Mouse (Mus musculus): ENCODE results near the gene Rarg.

The Rarg gene

DNA sequence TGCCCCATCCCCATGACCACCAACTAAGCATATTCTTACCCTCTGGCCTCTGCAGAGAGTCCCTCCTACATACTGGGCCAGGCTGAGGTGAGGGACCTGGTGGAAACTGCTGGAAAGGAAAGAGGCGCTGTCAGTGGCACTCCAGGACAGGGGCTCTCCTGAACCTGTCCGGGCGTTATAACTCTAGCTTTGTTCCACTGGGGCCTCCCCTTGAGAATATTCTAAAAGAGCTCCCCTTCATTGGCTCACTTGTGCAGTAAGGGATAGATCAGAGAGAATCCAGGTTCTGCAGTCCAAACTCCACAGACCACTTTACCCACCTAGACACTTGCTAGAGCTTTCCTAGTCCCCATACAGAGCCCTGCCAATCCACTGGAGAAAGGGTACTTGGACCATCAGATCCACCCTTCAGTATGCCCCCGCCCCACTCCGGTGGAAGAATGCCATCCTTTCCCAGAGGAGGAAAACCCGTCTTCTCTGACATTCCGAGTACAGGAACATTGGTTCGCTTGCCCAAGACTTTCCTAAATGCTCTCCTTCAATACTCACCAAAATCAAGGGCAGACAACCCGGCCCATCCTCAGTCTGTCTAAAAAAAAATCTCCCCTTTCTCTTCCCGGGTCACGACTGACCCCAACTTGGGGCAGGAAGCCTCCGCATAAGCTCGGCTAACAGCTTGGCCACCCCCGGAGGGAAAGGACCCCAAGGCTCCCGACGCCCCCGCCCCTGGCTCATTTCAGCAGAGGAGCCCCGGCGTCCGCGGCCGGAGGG, 701 bp downstream of the Rarg start:
- peak; percentile 51 for DNase-seq

DNA sequence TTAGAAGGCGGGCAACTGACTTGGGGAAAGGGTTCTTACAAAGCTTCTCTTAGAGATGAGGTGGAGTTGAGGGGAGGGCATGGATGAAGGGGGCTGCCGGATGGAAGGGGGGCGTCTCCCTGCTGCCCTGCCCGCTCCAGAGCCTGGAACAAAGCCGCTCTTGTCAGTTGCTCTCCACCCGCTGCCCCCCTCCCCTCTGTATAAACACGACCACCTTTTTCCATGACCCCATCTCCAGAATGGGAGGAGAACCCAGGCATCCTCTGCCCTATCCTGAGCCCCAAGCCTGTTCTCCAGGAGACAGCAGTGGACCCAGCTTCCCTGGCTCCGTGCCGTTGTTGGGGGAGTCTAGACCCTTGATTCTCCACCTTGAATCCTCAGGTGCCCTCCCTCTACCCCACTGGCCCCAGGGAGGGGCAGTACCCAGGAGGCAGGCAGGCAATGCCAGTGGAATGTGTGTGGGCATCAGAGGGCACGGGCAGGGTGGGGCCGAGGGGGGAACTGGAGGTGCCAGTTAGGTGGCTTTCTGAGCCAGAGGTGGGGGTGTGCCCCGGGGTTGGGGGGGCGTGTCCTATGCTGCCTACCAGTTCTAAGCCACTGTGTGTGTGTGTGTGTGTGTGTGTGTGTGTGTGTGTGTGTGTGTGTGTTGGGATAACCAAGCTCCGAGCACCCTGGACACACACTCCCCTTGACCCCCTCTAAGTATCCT, 1.6 kb downstream of the Rarg start:
- DNase-seq = peak; percentile 43

GRCm38 (mm10) chr15:102250521-102250920, 6.8 kb downstream of the Rarg start:
- DNase-seq = no peak

- DNase-seq = no peak
Observed at GRCm38 (mm10) chr15:102249967-102250366, 7.3 kb downstream of the Rarg start.

GRCm38 (mm10) chr15:102249251-102249691, 8.0 kb downstream of the Rarg start:
- peak; percentile 31 for DNase-seq

- DNase-seq = peak; percentile 48
Observed at GRCm38 (mm10) chr15:102248812-102249191, 8.5 kb downstream of the Rarg start.

DNA sequence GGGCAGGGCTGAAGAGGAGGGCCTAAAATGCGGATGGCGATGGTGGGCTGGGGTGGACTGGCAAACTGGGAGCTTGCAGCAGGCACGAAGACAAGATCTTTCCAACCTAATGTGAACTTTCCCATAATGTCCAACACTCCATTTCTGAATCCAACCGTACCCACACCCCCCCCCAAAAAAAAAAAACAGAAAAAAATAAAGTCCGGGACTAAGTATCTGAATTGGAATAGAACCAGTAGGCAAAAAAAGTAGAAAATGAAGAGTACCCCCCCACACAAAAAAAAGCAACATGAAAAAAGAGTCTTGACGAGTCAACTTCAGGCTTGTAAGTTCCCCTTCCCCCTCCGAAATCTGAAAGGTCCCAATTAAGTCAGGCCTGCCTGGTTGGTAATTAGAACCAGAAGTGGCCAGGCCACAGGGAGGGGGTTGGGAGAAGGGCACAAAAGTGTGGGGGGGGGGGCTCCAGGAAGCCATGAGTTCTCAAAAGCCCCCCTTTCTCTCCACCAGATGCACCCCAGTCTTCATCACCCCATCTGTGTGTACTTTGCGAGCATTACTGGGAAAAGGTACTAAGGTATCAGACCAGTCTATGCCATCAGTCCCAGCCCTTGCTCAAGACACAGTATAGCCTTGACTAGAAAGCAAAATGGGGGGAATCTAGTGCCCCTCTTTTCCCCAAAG, 9.0 kb downstream of the Rarg start:
- peak; percentile 31 for DNase-seq

DNA sequence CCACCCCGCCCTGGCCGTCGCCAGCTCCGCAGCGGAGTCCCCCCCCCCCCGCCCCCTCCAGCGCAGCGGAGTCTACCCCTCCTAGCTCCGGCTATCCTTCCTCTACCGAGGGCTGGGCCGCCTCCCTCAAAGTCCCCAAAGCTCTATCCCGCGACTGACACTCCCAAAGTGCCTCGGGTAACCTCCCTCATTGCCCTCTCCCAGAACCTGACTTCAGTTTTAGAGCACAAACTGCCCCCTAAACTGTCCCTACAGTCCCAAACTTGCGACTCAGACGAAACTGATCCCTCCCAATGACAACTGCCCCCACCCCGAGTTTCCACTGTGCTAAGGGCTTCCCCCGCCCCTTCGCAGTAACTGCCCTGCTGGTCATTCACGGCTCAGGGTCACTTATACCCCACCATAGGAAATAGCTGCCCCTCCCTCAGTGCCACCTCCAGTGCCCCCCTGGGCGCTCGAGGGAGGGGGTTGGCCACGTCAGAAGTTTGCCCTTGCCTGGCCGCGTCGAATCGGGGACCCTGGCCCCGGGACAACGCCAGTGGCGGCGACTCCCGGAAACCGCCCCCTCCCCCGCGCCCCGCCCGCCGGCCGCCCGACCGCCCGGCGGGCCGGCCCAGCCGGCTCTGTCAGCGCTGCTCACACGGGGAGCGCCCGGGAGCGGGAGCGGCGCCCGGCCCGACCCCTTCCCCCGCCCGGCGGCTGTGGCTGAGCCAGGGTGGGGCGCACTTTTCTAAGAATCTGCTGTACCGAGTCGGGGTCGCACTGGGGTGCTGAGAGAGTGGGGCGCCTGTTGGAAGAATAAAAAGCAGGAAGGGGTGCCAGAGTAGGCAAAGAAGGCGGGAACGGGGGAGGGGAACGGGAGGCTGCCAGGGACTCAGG, 9.8 kb downstream of the Rarg start:
- DNase-seq = peak; percentile 79

GRCm38 (mm10) chr15:102246866-102247251, 10.5 kb downstream of the Rarg start:
- DNase-seq = peak; percentile 95

GRCm38 (mm10) chr15:102245891-102246741, 11.2 kb downstream of the Rarg start:
- DNase-seq = peak; percentile 86

GRCm38 (mm10) chr15:102245461-102245881, 11.8 kb downstream of the Rarg start:
- DNase-seq = peak; percentile 48

- peak; percentile 43 for DNase-seq
Observed at GRCm38 (mm10) chr15:102244306-102245191, 12.8 kb downstream of the Rarg start.

- peak; percentile 34 for DNase-seq
Observed at GRCm38 (mm10) chr15:102243229-102244190, 13.8 kb downstream of the Rarg start.

DNA sequence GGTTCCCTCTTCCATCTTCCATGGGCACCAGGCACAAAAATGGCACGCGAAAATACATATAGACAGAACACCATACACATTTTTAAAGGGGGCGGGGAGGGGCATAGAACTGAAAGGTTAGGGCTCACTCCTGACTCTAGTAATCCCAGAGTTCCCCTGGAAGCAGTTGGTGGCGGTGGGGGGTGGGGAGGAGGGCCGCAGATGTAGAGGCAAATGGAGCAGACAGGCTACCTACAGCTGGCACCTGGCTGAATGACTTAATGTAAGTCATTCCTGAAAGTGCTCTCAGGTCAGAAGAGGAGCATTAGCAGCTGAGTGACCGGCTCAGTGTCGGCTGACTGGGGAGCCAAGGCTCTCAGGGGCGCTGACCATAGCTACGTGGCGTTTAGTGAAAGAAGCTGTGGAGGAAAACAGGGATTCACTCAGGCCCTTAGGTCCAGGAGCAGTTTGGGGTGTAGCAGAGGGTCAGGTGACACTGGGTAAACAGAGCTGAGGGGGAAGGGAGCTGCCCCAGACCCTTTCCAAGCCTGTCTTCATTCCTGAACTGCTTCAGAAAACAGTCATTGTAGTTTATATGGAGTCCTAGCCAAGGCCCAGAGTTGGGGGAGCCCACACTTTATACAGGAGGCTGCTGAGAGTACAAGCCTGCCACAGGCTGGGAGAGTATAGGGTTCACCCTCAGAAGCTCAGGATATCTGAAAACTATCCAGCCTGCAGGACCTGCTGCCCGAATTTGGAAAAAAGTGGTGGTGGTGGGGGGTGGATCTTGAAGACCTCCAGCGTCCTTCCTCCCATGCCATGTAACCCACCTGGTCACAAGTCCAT, 14.7 kb downstream of the Rarg start:
- DNase-seq = no peak

DNA sequence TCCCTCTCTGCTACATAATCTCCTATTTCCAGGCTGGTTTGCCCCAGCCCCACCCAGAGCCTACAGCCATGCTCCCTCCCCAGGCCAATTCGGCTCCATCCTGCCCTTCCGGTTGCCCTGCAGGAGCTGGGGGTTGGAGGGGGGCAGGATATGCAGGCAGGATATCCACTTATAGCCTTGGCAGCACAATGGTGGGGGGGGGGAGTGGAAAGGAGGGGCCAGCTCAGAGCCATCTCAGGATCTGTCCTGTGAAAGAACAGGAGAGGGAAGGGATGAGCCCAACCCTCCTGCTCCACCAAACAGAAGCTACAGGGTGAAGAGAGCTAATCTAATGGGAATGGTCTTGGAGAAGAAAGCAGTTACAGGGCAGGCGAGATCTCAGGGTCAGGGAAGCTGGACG, 16.7 kb downstream of the Rarg start:
- no peak for DNase-seq

DNA sequence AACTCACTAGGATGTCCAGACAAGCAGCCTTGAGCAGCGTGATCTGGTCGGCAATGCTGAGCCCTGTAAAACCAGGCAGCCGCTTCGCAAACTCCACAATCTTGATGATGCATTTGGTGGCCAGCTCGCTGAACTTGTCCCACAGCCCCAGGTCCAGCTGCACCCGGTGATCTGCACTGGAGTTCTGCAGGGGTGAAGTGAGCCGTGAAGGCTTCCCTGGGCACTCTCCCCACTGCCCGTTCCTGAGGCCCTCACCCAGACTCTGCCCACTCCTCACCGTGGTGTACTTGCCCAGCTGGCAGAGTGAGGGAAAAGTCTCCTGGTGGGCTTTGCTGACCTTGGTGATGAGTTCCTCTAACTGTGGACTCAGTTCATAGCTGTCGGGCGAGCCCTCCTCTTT, 17.5 kb downstream of the Rarg start:
- no peak for DNase-seq

DNA sequence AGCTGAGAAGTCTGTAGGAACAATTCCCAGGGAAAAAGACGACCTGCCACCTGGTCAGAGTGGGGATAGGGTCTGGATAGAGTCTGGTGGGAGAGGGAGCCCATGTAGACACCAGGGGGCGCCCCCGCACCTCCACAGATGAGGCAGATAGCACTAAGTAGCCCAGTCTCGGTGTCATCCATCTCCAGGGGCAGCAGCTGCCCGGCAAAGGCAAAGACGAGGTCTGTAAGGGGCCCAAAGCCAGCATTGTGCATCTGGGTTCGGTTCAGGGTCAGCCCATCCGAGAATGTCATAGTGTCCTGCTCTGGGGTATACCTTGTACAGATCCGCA, 18.1 kb downstream of the Rarg start:
- DNase-seq = peak; percentile 63

DNA sequence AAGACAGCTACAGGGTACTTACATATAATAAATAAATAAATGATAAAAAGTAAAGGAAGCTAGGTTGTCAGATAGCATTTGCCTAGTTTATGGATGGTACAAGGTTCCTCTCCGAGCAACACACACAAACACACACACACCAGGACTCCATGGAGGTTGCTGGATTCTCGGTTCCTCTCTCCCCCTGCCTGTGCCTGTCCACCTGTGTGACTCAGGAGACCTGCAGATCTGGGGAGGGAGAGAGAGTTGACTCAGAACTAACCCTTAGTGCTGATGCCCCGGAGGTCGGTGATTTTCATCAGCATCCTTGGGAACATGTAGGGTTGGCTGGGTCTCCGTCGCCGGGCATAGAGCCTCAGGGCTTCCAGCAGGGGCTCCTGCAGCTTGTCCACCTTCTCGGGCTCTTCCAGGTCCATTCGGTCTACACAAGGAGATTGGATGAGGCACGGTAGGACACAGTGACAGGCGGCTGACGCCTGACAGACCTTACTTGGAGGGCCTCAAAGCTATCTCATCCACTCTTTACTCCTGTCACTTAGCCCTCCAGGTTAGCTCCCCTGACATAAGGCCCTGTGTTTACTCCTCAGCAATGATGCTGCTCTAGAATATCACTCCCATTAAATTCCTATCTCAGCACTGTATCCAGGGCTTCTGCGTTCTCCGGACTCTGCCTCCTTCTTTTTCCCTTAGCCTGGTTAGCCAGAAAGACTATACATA, 18.6 kb downstream of the Rarg start:
- DNase-seq = no peak

Measured in cerebellum, adult 11-12 months (tissue).